Mouse (Mus musculus) hindbrain, embryonic 16.5 days (tissue): ENCODE results near the gene Olfr247. TPM values are rescaled to one million over a fixed set of nuclear protein-coding genes. Genes with fewer than 3 reads are reported as not detected.
"Not testable (repeated sequence)": the region's sequence is repeated elsewhere in the genome, so short reads cannot be mapped to it uniquely, and the experiment has no call there.

ENCODE experiments used
- ATAC-seq: fragments of 200-750 bp; cut with Nextera tagmentation; 2 replicates; pipeline ENCODE4 v1.8.0; 2017; ENCODE audit warnings: moderate TSS enrichment, moderate library complexity
- H3K27ac ChIP-seq: fragments of 300-500 bp; sonication (generic); 2 replicates; pipeline ENCODE4 v1.5.1; 2014; ENCODE audit warnings: low read depth, mild to moderate bottlenecking, control low read depth, low read length, moderate library complexity
- H3K27me3 ChIP-seq: fragments of 300-500 bp; sonication (generic); replicated peaks from 2 replicates; pipeline ENCODE4 v1.6.1; 2014; ENCODE audit warnings: low read length; ENCODE audit not compliant: control insufficient read depth, insufficient read depth
- H3K36me3 ChIP-seq: fragments of 300-500 bp; sonication (generic); 2 replicates; pipeline ENCODE4 v1.6.1; 2014; ENCODE audit warnings: mild to moderate bottlenecking, low read length, moderate library complexity, mixed read lengths; ENCODE audit not compliant: control insufficient read depth, insufficient read depth
- H3K4me1 ChIP-seq: fragments of 300-500 bp; sonication (generic); 2 replicates; pipeline ENCODE4 v1.6.1; 2014; ENCODE audit warnings: low read depth, low read length; ENCODE audit not compliant: control insufficient read depth, insufficient read depth
- H3K4me2 ChIP-seq: fragments of 300-500 bp; sonication (generic); 2 replicates; pipeline ENCODE4 v1.6.1; 2014; ENCODE audit warnings: mild to moderate bottlenecking, low read length, control low read depth, moderate library complexity
- H3K4me3 ChIP-seq: fragments of 300-500 bp; sonication (generic); 2 replicates; pipeline ENCODE4 v1.5.1; 2014; ENCODE audit warnings: mild to moderate bottlenecking, low read length, control low read depth, moderate library complexity
- H3K9ac ChIP-seq: fragments of 300-500 bp; sonication (generic); 2 replicates; pipeline ENCODE4 v1.6.1; 2014; ENCODE audit warnings: low read depth, mild to moderate bottlenecking, control low read depth, low read length, moderate library complexity
- H3K9me3 ChIP-seq: fragments of 300-500 bp; sonication (generic); 2 replicates; pipeline ENCODE4 v1.6.1; 2014; ENCODE audit warnings: mild to moderate bottlenecking, low read length, moderate library complexity; ENCODE audit not compliant: control insufficient read depth
- WGBS: fragments of 180-500 bp; shearing (Covaris S2); extraction: QIAGEN DNeasy Blood & Tissue Kit; methylation state at CpG from one replicate; pipeline ENCODE4 v1.1.7; 2014; 5-methylcytosine and 5-hydroxymethylcytosine counted together
- polyA plus RNA-seq: library from polyadenylated mRNA; unstranded; fragments of >200 nt; fragmentation: Nextera tagmentation; extraction: Ambion mirVana; gene quantifications from 2 replicates; pipeline ENCODE4 v1.2.1, GENCODE M21; 2015

Olfr247 gene
- polyA plus RNA-seq: not detected in 2 replicates

DNA sequence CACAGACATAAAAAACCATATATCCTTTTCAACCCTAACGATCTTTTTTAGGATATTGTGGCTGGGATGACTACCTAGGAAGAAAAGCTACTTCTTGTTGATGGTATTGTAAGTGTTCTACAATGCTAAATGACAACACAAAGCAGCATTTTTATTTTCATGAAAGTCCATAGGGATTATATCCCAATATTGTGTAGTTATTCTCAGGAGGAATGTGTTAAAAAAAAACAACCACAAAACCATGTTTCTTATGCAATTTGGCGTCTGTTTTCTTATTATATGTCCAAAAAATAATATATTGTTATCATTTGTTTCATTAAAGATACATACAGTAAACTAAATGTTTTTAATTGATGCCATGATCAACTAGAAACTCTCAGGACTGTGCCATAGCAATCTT lies at the start of gene Olfr247:
Gene Olfr247, minus strand, starts transcription at position 101 of the 400 bp plus-strand sequence.
- H3K4me2 ChIP-seq, ATAC-seq, H3K9ac ChIP-seq, H3K27ac ChIP-seq, H3K4me3 ChIP-seq, H3K36me3 ChIP-seq, H3K9me3 ChIP-seq, H3K4me1 ChIP-seq, H3K27me3 ChIP-seq: not testable (repeated sequence)
- no CpG with 5 or more reads among the region's 2 CpGs for WGBS

DNA sequence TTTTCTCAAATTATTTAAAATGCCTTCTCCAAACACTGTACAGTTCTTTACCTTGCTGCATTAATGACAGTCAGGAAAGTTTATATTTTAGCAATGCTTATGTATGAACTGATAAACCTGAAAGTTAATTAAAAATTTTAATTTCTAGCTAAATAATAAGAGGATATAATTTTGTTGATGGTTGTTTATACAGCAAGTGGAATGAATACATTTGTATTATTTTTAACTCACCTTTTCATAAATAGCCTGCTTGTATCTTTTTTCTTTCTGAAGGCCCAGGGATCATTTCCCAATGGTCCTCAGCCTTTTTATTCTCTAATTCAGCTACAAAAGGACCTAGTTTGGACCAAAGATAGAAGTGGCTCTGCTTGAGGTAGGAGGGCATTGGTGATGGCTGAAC lies 36.4 kb upstream of the Olfr247 start, which contains the start of gene Olfr820:
Gene Olfr820, plus strand, starts transcription at position 301 of the 400 bp plus-strand sequence.
- Histone ChIP-seq H3K4me3 (no peak within 1 kb of the TSS), H3K4me1 (no peaks in the 10 kb centered on the region), H3K9me3 (no peaks in the 10 kb centered on the region), H3K27me3 (no peaks in the 10 kb centered on the region), H3K4me2 (no peak within 1 kb of the TSS), H3K36me3 (no peaks in the 10 kb centered on the region), H3K9ac (no peak within 1 kb of the TSS), H3K27ac (no peak within 1 kb of the TSS)
- ATAC-seq: no peak

GRCm38 (mm10) chr10:130005366-130005765 lies 29.4 kb upstream of the Olfr247 start:
- H3K27ac ChIP-seq, H3K4me1 ChIP-seq, H3K27me3 ChIP-seq, H3K36me3 ChIP-seq, ATAC-seq, H3K4me3 ChIP-seq, H3K9me3 ChIP-seq, H3K4me2 ChIP-seq, H3K9ac ChIP-seq: not testable (repeated sequence)
- 90% methylated on average over 4 of the region's 4 CpGs for WGBS

GRCm38 (mm10) chr10:130004104-130004503 lies 28.2 kb upstream of the Olfr247 start:
- ATAC-seq, H3K4me1 ChIP-seq, H3K36me3 ChIP-seq, H3K9ac ChIP-seq, H3K27me3 ChIP-seq, H3K9me3 ChIP-seq, H3K4me3 ChIP-seq, H3K4me2 ChIP-seq, H3K27ac ChIP-seq: not testable (repeated sequence)
- WGBS: 90% methylated on average over 4 of the region's 4 CpGs

- H3K27ac ChIP-seq, H3K36me3 ChIP-seq, H3K9ac ChIP-seq, ATAC-seq, H3K4me3 ChIP-seq, H3K9me3 ChIP-seq, H3K27me3 ChIP-seq, H3K4me2 ChIP-seq, H3K4me1 ChIP-seq: not testable (repeated sequence)
- WGBS: no CpG with 5 or more reads among the region's 1 CpGs
These were observed 9.0 kb upstream of the Olfr247 start, which contains the start of gene Gm10310 for GRCm38 (mm10) chr10:129984962-129985361. Gm10310 (minus strand) TSS chr10:129985062.

GRCm38 (mm10) chr10:129981867-129982266 lies 5.9 kb upstream of the Olfr247 start:
- H3K4me2 ChIP-seq, H3K9me3 ChIP-seq, H3K36me3 ChIP-seq, H3K4me3 ChIP-seq, ATAC-seq, H3K9ac ChIP-seq, H3K27me3 ChIP-seq, H3K4me1 ChIP-seq, H3K27ac ChIP-seq: not testable (repeated sequence)
- no CpG with 5 or more reads among the region's 3 CpGs for WGBS

- not testable (repeated sequence) for H3K4me1 ChIP-seq, H3K9ac ChIP-seq, H3K36me3 ChIP-seq, ATAC-seq, H3K4me3 ChIP-seq, H3K27me3 ChIP-seq, H3K27ac ChIP-seq, H3K9me3 ChIP-seq, H3K4me2 ChIP-seq
- WGBS: no CpG with 5 or more reads among the region's 3 CpGs
These were observed 2.9 kb downstream of the Olfr247 start for GRCm38 (mm10) chr10:129972994-129973393.

GRCm38 (mm10) chr10:129967166-129967565 lies 8.8 kb downstream of the Olfr247 start, which contains the start of gene Olfr819:
Olfr819 (minus strand) TSS chr10:129967266.
- H3K4me2 ChIP-seq, H3K36me3 ChIP-seq, H3K27me3 ChIP-seq, H3K4me1 ChIP-seq, H3K27ac ChIP-seq, ATAC-seq, H3K4me3 ChIP-seq, H3K9me3 ChIP-seq, H3K9ac ChIP-seq: not testable (repeated sequence)
- WGBS: 80% methylated on average over 2 of the region's 2 CpGs

DNA sequence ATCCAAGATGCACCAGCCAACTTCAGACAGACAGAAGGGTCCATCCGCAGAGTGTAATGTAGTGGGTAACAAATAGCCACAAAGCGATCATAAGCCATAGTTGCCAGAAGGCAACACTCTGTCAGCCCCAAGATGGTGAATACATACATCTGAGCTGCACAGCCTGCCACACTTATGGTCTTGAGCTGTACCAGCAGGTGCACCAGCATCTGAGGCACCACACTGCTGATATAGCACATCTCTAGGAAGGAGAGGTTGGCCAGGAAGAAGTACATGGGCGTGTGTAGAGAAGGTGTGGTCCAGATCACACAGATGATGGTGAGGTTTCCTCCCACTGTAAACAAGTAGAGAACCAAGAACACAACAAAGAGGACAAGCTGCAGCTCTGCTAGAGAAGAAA lies 9.7 kb downstream of the Olfr247 start:
- H3K4me2 ChIP-seq, H3K4me3 ChIP-seq, H3K36me3 ChIP-seq, H3K4me1 ChIP-seq, H3K9me3 ChIP-seq, ATAC-seq, H3K27me3 ChIP-seq, H3K9ac ChIP-seq, H3K27ac ChIP-seq: not testable (repeated sequence)
- WGBS: 100% methylated on average over 2 of the region's 3 CpGs

GRCm38 (mm10) chr10:129949000-129949399 lies 26.9 kb downstream of the Olfr247 start, which contains the start of gene Olfr818:
Olfr818 (minus strand) TSS chr10:129949100.
- H3K4me3 ChIP-seq: no peak within 1 kb of the TSS
- no peaks in the 10 kb centered on the region for H3K36me3 ChIP-seq
- H3K9me3 ChIP-seq: no peaks in the 10 kb centered on the region
- WGBS: 91% methylated on average over 2 of the region's 2 CpGs
- H3K4me1 ChIP-seq: no peaks in the 10 kb centered on the region
- H3K27me3 ChIP-seq: no peaks in the 10 kb centered on the region
- H3K27ac ChIP-seq: no peak within 1 kb of the TSS
- H3K9ac ChIP-seq: no peak within 1 kb of the TSS
- ATAC-seq: no peak
- H3K4me2 ChIP-seq: no peak within 1 kb of the TSS
